Mouse (Mus musculus) cerebellum, adult 2 months (tissue): ENCODE data around the gene 6430571L13Rik. TPM values are rescaled to one million over a fixed set of nuclear protein-coding genes. Genes with fewer than 3 reads are reported as not detected.

ENCODE experiments used
- DNase-seq, 2 experiments: peaks; one replicate each; pipeline ENCODE4 v3.0.0; 2021
- H3K27ac ChIP-seq: fragments of 200-500 bp; 2 replicates; pipeline ENCODE4 v1.5.1; 2012; ENCODE audit warnings: low read length, control low read depth, inconsistent platforms; ENCODE audit not compliant: insufficient read depth
- H3K27me3 ChIP-seq: fragments of 200-500 bp; 2 replicates; pipeline ENCODE4 v1.6.1; 2012; ENCODE audit warnings: inconsistent platforms, mild to moderate bottlenecking, low read length, moderate library complexity; ENCODE audit not compliant: control insufficient read depth, insufficient read depth
- H3K4me1 ChIP-seq: fragments of 200-500 bp; 2 replicates; pipeline ENCODE4 v1.6.1; 2011; ENCODE audit warnings: low read length; ENCODE audit not compliant: control insufficient read depth, insufficient read depth
- H3K4me3 ChIP-seq: fragments of 200-500 bp; replicated peaks from 2 replicates; pipeline ENCODE3; 2011; ENCODE audit warnings: mild to moderate bottlenecking, low read depth, low read length, control low read depth; ENCODE audit not compliant: insufficient read depth
- CTCF ChIP-seq: fragments of 200-500 bp; IDR thresholded peaks from 2 replicates; pipeline ENCODE4 v1.5.1; 2011; ENCODE audit warnings: low read depth, mild to moderate bottlenecking, control low read depth, low read length, moderate library complexity, borderline replicate concordance; ENCODE audit not compliant: insufficient read depth
- POLR2A ChIP-seq: fragments of 200-500 bp; IDR thresholded peaks from 2 replicates; pipeline ENCODE4 v1.6.1; 2011; ENCODE audit warnings: low read length, control low read depth, borderline replicate concordance; ENCODE audit not compliant: insufficient read depth
- WGBS: fragments of 180-500 bp; shearing (Covaris S2); methylation state at CpG from one replicate; pipeline ENCODE4 v1.1.7; 2018; 5-methylcytosine and 5-hydroxymethylcytosine counted together
- polyA plus RNA-seq: library from polyadenylated mRNA; depleted of rRNA; stranded (reverse); fragments of >200 nt; gene quantifications from 2 replicates; pipeline ENCODE4 v1.2.3, GENCODE M21; 2012

Gene 6430571L13Rik
- polyA plus RNA-seq, 1 experiment: 44.9 TPM

- no peak for TF ChIP-seq CTCF
- no peak for TF ChIP-seq POLR2A
- Histone ChIP-seq H3K4me1 (no peaks in the 10 kb centered on the region), H3K4me3 (no peak overlapping the region), H3K27me3 (no peaks in the 10 kb centered on the region), H3K27ac (no peak overlapping the region)
- 88% methylated on average over 9 of the region's 9 CpGs for WGBS
- DNase-seq: no peak
Measured at GRCm38 (mm10) chr9:107308346-107309000, 31.9 kb upstream of the 6430571L13Rik start.

- WGBS: 82% methylated on average over 9 of the region's 9 CpGs
- Histone ChIP-seq H3K4me3 (no peak overlapping the region), H3K27me3 (no peaks in the 10 kb centered on the region), H3K4me1 (no peaks in the 10 kb centered on the region), H3K27ac (no peak overlapping the region)
- no peak for TF ChIP-seq POLR2A
- no peak for TF ChIP-seq CTCF
- no peak for DNase-seq
Measured at GRCm38 (mm10) chr9:107309171-107309570, 31.2 kb upstream of the 6430571L13Rik start.

GRCm38 (mm10) chr9:107309600-107309999, 30.8 kb upstream of the 6430571L13Rik start:
- WGBS: 41% methylated on average over 5 of the region's 5 CpGs
- no peak overlapping the region for H3K27ac ChIP-seq
- no peaks in the 10 kb centered on the region for H3K4me1 ChIP-seq
- DNase-seq: no peak
- H3K27me3 ChIP-seq: no peaks in the 10 kb centered on the region
- no peak overlapping the region for H3K4me3 ChIP-seq
- TF ChIP-seq CTCF (no peak), POLR2A (no peak)

- Histone ChIP-seq H3K4me1 (peaks cover 9% of the 10 kb centered on the region; the same call in 1 of the 2 replicates), H3K4me3 (no peak overlapping the region), H3K27me3 (no peaks in the 10 kb centered on the region), H3K27ac (no peak overlapping the region)
- WGBS: 74% methylated on average over 10 of the region's 10 CpGs
- DNase-seq: no peak
- no peak for TF ChIP-seq CTCF
- no peak for TF ChIP-seq POLR2A
Measured at GRCm38 (mm10) chr9:107312811-107313584, 27.4 kb upstream of the 6430571L13Rik start.

- peaks cover 9% of the 10 kb centered on the region; the same call in 1 of the 2 replicates for H3K4me1 ChIP-seq
- 84% methylated on average over 3 of the region's 3 CpGs for WGBS
- no peak for TF ChIP-seq CTCF
- no peak for TF ChIP-seq POLR2A
Measured at GRCm38 (mm10) chr9:107313926-107314325, 26.5 kb upstream of the 6430571L13Rik start.

GRCm38 (mm10) chr9:107315791-107316190, 24.6 kb upstream of the 6430571L13Rik start:
- 51% methylated on average over 2 of the region's 2 CpGs for WGBS
- Histone ChIP-seq H3K4me1 (peaks cover 9% of the 10 kb centered on the region; the same call in 1 of the 2 replicates), H3K27me3 (no peaks in the 10 kb centered on the region), H3K27ac (no peak overlapping the region), H3K4me3 (no peak overlapping the region)
- no peak for TF ChIP-seq POLR2A
- DNase-seq: peak in 1 of 2 experiments; percentile 28

More at GRCm38 (mm10) chr9:107313926-107314325, 26.5 kb upstream of the 6430571L13Rik start:
- no peak for DNase-seq
- H3K27me3 ChIP-seq: no peaks in the 10 kb centered on the region
- no peak overlapping the region for H3K4me3 ChIP-seq
- no peak overlapping the region for H3K27ac ChIP-seq

GRCm38 (mm10) chr9:107322461-107323050, 17.8 kb upstream of the 6430571L13Rik start:
- no peak overlapping the region for H3K27ac ChIP-seq
- no peak overlapping the region for H3K4me3 ChIP-seq
- no peak for DNase-seq
- peaks cover 10% of the 10 kb centered on the region for H3K4me1 ChIP-seq
- TF ChIP-seq CTCF (no peak), POLR2A (no peak)
- no peaks in the 10 kb centered on the region for H3K27me3 ChIP-seq
- 82% methylated on average over 8 of the region's 8 CpGs for WGBS

GRCm38 (mm10) chr9:107323558-107323957, 16.8 kb upstream of the 6430571L13Rik start:
- WGBS: 14% methylated on average over 6 of the region's 6 CpGs
- DNase-seq: peak; percentile 67 to 75
- TF ChIP-seq POLR2A: no peak
- TF ChIP-seq CTCF: no peak

More at GRCm38 (mm10) chr9:107323558-107323957, 16.8 kb upstream of the 6430571L13Rik start:
- no peak overlapping the region for H3K27ac ChIP-seq
- H3K4me1 ChIP-seq: peaks cover 10% of the 10 kb centered on the region
- H3K4me3 ChIP-seq: no peak overlapping the region
- no peaks in the 10 kb centered on the region for H3K27me3 ChIP-seq
